Mouse (Mus musculus): Measurements from ENCODE around the gene Gm10135. TPM values are rescaled to one million over a fixed set of nuclear protein-coding genes. Genes with fewer than 3 reads are reported as not detected.
A peak's percentile ranks its signal among the peaks of the same experiment; 100 is the strongest.

Gm10135 gene
- polyA plus RNA-seq, 1 experiment from 2014 or later, result not detected

DNA sequence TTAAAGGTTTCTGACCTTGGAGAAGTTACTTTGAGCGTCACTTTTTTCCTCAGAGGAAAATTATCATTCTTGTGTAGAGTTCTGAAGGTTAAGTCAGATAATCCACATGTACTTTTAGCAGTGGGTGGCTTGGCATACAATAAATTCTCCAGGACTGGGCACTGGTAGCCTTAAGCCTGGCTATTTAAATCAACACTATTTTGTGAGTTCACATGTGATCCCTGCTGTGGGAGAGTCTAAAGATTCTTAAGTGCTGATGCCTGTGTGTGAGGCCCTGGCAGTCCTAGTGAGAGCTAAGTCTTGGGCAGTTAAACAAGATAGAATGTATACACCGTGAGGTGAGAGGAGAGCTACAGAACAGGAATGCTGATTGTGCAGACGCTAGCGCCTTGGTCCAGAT lies 58.5 kb downstream of the Gm10135 start:
- Histone ChIP-seq H3K27me3 (replicated peaks) (peaks cover 8% of the 10 kb centered on the region), H3K36me3 (no peaks in the 10 kb centered on the region), H3K27ac (no peak overlapping the region), H3K4me3 (peak overlapping the region; percentile 92), H3K4me2 (peak overlapping the region; percentile 98), H3K4me1 (peaks cover 55% of the 10 kb centered on the region), H3K9me3 (replicated peaks) (no peaks in the 10 kb centered on the region), H3K9ac (0 out of 2 replicates have a peak overlapping the region, but pooled peaks have one; percentile 88)
- ATAC-seq, result no peak
- WGBS (ENCODE audit: insufficient replicate concordance), result 51% methylated on average over 4 of the region's 4 CpGs

Other genes with a start within 250 kb of the Gm10135 start
- 0.05 TPM in 1 of 2 replicates, not detected in the other for gene Txk, start 221.9 kb downstream of the Gm10135 start, polyA plus RNA-seq (2016; fragmentation: Nextera tagmentation; extraction: Ambion mirVana)
- 5.3 and 7.3 TPM in 2 replicates for gene Tec, start 106.2 kb downstream of the Gm10135 start, polyA plus RNA-seq (2016; fragmentation: Nextera tagmentation; extraction: Ambion mirVana)
- 13.4 and 14.1 TPM in 2 replicates for gene Slain2, start 60.4 kb downstream of the Gm10135 start, polyA plus RNA-seq (2016; fragmentation: Nextera tagmentation; extraction: Ambion mirVana)
- gene Slc10a4, start 32.2 kb upstream of the Gm10135 start, polyA plus RNA-seq (2016; fragmentation: Nextera tagmentation; extraction: Ambion mirVana), result 0.13 and 0.18 TPM in 2 replicates